Mouse (Mus musculus): ENCODE measurements around the gene Cd24a.

Gene Cd24a

DNA sequence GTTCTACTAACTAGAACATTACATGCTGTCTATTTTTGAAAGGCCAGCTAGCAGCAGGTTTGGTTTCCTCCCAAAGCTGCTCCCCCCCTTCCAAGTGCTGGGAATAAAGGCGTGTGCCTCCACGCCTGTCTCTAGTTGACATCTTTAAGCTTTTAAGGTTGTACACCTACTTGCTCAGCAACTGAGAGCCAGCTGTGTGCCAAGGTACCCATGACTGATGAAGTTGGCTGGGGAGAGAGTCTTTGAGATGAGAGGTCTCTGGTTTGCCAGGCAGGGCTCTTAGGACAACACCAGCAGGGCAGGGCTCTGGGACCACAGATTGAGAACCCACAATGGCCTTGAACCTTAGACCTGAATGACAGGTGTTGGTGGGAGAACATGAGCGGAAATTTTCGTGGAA, 6.5 kb downstream of the Cd24a start:
- no peak for DNase-seq

DNA sequence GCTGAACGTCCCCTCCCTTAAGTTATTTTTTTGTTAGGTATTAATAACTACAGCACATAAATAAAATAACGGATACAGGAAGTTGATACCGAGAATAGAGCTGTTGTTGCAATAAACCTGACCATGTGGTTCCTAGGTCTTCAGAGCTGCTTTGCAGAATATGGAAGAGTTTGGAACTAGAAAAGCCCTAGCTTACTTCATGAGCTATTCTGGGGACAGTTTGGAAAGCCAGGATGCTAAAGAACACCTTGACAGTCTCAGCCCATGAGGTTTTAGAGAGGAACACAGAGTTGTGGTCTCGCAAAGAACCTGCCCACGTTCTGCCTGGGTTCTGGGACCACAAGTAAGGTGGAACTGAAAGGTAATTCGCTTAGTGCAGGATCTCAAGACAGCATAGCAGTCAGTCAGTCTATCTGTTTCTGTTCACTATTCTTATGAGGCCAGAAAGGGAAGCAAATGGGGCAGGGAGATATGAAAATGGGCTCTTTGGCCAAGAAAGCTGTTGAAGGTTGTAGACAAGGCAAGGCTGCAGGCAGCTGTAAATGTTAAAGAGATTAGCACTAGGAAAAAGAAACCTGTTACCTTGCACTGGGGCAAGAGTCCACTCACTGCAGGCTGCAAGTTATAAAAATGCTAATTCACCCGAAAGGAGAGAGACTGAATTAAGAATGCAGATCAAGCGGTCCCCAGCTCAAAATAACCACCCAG, 10.5 kb downstream of the Cd24a start:
- DNase-seq: no peak

DNA sequence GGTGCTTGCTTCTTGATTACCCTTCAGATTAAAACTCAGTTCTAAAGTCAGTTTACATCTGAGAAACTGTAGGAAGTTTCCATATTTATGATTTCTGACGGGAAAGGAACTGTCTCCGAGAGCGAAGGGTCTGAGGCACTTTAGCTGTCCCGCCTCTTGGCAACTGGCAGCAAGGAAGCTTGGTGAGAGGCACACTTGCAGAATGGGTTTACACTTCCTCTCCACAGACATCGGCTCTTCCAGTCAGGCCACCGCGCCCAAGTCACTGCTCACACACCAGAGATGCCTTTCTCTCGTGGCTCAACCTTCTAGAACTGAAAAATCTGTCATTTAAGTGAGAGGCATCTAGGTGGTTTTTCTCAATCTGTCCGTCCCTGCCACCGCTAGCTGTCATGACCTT, 13.4 kb downstream of the Cd24a start:
- no peak for DNase-seq

DNA sequence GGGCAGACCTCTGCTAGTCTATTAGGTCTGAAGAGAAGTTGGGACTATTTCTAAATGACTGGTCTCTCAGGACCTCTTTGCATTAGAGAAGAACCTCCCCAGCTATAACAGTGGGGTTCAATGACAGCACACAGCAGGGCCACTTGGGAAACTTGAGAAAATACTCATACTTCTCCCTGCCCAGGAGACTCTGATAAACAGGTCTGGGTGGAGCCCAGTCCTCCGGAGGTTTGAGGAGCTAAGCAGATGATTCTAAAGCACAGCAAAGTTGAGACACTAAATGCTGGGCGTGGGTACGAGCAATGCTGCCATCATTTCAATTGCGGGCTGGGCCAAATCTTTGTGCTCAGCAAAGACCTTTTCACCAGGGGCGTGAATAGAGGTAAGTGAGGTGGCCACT, 15.1 kb downstream of the Cd24a start:
- DNase-seq: no peak

DNA sequence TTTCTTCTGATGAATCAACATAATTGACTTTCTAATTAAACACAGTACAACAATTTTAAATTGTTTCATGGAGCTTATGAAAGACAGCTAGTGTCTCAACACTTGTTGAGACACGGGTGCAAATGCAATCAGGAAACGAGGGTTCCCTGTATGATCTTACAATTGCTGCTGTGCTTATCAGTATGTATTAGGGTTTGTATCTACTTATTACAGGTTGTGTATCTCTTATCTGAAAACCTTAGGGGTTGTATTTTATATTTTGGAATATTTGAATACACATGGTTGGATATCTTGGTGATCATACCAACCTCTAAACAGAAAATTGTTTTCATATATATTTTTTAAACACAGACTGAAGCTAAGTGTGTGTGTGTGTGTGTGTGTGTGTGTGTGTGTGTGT, 16.1 kb downstream of the Cd24a start:
- no peak for DNase-seq

DNA sequence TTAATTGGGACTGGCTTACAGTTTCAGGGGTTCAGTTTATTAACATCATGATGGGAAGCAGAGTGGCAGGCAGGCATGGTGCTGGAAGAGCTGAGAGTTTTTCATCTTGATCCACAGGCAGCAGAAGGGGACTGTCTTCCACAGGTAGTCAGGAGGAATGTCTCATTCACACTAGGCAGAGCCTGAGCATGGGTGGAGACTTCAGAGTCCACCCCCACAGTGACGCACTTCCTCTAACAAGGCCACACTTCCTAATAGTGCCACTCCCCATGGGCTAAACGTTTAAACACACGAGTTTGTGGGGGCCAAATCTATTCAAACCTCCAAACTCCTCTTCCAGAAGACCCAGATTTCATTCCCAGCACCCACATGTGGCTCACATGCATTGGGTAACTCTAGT, 16.8 kb downstream of the Cd24a start:
- no peak for DNase-seq

DNA sequence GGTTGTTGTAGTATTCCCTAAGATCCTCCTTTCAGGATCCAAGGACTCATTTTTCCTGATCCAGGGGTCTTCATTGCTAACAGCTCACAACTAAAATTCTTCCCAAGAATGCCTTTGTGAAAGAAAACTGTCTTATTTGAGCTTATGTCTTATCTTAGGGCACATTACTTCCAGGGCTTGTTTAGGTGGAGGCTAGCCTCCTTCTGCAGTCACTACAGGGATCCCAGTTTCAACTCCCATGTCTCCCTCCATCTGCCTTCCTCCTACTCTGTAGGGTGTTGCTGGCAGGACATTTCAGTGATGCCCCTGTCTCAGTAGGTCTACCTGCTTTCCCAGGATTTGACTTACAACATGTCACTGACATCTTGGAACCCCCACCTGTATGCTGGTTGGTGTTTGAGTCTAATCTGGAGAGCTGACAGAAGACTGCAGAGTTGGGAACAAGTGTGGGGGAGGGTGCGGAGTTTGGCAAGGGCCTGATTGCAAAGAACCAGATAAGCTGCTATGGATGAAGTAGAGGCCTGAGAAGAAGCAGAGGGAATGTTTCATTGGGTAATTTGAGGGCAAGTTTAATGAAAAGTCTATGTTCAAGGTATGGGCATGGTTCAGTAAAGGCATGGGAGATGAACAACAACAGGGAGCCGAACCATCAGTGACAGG, 20.1 kb downstream of the Cd24a start:
- DNase-seq: no peak

DNA sequence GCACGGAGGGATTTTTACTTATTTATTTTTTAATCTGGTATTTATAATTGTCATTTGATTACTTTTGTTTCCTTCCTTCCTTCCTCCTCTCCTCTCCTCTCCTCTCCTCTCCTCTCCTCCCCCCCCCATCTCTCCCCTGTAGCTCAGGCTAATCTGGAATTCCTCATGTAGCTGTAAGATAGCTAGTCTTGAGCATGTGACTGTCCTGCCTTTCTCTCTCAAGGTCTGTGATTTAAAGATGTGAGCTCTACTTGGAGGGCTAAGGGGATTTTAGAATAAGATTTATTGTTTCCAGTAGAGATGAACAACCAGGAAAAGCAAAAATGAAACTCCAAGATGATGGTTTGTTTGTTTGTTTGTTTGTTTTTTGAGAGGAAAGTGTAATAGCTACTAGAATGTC, 23.0 kb downstream of the Cd24a start:
- DNase-seq: no peak

DNA sequence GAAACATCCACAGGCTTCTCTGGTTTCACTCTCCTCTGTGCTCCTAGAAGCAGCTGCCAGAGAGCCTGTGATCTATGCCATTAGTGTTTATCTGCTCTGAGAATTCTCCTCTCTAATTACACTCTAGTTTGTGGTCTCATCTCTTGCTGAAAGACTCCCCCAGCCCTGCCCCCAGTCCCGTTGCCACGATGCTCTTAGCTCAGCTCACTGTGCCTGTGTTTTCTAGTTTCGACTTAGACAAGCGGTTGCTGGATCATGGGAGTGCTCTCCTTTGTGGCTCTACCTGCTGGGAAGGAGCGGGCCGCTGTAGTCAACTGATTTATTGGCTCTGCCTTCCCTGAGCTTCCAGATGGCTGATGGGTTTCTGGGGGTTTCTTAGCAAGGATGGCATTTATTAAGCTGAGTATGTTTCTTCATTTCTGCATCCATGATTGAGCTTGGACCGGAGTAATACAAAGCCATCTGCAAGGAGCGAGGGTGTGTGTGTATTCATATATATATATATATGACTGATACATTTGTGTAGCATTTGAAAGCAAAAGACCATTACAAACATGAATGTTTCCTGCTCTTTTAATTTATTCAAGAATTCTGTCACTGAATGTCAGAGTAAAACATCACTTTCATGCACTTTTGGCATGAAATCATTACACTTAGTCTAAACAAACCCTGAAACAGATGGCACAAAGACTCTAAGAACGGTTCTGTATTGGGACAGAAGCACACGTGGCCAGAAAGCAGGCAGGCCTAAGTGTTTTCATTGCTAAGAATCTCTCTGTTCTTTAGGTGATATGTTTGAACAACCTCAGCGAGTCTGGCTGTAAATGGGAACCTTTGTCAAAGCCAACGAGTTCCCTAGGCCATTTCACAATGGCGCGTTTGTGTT, 23.7 kb downstream of the Cd24a start:
- no peak for DNase-seq

DNA sequence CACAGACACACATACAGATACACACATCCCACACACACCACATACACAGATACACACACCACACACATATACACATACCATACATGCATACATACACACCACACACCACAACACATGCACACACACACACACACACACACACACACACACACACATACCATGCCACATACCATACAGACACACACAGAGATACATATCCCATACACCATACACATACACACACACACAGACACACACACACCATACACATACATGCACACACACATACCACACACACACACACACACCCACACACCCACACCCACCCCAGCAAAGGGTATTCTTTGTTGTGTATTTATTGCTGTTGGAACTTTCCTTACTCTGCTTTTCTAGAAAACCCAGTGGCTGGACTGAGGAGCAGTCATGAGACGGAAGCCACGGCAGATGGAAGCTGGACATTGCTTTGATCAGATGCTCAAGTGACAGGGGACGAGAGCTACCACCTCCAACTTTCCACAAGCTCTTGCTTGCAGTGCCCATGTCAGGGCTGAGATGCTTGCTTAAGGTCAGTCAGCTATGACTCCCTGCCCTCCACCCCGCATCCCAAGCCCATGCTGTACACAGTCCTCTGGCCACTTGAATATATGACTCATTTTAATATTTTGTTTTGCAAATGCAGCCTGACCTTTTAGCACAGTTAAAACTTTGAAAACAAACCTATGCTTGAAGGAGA, 26.0 kb downstream of the Cd24a start:
- no peak for DNase-seq

DNA sequence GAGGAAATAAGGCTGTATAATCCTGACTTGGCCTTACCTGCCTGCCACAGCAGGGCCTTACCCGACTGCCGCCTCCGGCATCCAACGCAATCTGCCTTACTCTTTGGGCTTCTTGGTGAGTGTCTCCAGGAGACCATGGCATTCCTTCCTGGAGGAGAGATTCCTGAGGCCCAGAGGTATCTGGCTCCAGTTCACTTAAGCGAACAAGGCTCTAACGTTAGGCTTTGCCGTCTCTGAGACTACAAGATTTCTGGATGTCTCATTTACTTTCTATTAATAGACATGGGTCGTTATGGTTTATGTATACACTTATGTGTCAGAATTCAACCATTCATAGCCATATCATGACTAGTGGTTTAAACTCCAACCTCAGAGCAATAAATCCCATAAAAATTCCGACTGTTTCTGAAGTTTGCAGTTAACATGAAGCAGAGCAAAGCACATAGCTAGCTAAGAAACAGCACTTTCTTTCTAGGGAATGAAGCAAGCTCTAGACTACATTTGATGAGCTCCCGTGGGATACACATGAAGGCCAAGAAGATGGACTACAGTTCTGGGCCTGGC, 26.7 kb downstream of the Cd24a start:
- DNase-seq: no peak

DNA sequence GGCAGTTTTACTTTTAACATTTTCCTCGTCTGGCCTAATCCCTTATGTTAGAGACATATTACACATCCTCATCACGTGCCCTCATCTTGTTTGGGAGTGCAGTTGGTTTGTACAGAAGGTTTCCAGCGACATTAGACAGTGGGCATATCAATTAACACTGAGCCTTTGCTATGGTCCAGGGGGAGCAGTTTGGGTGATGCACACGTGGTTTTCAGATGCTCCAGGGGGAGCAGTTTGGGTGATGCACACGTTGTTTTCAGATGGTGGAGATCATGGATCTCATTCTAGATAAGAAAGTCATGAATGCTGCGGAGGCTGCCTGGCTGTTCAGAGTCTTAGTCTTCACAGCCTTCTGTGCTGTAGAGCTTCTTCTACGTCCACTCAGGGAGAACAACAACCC, 27.8 kb downstream of the Cd24a start:
- DNase-seq: no peak

DNA sequence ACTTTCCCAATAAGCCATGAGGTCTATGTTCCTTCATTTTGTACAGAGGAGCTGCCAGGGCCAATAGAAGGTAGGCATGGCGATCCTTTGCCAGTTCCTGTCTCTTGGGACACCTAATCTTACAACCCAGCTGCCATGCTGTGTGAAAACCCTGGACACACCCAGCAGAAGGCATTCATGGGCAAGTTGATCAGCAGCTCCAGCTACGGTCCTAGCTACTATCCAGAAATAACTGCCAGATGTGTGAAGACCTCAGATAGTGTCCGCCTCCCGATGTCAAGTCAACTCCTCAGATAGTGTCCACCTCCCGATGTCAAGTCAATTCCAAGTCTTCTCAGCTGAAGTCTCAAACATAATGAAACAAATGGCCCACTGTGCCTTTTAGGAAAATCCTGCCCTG, 31.4 kb downstream of the Cd24a start:
- DNase-seq: no peak

DNA sequence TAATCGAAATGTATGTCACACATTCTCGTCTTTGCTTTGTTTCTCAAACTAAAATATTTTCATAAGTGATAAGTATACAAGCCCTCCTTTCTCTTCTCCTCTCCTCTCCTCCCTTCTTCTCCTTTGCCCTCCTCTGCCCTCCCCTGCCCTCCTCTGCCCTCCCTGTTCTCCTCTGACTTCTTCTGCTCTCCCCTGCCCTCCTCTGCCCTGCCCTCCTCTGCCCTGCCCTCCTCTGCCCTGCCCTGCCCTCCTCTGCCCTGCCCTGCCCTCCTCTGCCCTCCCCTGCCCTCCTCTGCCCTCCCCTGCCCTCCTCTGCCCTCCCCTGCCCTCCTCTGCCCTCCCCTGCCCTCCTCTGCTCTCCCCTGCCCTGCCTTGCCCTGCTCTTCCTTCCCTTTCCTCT, 31.9 kb downstream of the Cd24a start:
- no peak for DNase-seq

DNA sequence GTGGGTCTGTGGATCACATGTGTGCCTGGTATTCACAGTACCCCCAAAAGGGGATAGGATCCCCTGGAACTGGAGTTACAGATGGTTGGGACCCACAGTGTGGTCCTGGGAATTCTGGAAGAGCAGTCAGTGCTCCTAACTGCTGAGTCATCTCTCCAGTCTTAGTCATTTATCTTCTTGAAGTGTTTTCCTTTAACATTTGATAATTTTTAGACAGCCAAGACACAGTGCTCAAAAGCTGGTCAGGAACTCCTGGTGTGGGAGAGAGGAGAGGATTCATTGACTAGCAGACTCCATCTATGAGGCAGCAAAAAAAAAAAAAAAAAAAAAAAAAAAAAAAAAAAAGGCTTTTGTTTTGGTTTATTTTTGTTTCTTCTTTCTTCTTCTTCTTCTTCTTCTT, 33.0 kb downstream of the Cd24a start:
- DNase-seq: no peak

DNA sequence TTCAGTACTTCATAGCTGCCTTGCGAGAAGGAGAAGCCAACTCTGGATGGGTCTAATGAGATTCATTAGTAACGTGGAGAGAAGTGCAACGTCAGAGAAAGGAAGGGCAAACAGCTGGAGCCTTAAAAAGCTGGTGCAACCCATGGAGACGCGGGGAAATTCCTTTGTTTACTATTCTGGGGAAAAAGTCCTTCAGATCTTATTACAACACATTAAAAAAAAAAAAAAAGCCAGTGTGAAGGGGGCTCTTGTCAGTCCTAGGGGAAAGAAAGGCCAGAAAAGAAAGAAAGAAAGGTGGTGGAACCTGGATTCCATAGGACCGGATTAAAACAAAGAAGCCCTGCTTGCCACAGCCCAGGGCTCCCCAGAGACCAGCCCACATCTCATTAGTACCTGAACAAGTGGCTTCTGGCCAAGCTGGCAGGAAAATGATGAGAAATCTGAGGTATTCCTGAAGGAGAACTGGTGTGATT, 41.0 kb downstream of the Cd24a start:
- no peak for DNase-seq

DNA sequence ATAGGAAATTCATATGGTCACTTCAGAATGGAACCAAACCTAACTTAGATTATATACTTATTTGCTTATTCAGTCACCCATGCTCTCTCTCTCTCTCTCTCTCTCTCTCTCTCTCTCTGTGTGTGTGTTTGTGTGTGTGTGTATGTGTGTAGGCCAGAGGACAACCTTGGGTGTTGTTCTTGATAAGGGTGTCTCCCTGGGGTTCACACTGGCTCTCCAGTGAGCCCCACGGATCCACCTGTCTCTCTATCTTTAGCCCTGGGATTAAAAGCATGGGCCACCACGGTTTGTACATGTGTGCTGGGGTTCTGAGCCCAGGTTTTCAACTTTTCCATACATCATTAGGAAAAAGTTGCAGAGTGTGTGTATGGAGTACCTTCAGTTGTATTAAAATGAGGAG, 41.9 kb downstream of the Cd24a start:
- no peak for DNase-seq

DNA sequence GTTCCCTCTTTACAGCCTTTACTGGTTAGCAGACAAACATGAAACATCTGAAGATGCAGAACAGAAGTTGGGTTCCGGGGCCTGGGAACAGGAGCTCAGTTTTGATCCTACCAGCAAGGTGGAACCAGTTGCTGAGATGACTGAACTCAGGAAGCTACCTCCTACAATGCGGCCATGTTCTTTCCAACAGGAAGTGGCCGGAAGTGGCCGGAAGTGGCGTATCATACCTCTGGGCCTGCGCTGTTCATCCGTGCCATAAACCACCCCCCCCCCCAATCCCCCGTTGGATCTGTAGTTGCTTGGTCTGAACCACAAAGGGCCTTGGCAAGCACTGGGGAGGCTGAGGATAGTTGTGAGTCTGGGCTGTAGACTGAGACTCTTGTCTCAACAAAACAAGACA, 45.4 kb downstream of the Cd24a start:
- DNase-seq: no peak

DNA sequence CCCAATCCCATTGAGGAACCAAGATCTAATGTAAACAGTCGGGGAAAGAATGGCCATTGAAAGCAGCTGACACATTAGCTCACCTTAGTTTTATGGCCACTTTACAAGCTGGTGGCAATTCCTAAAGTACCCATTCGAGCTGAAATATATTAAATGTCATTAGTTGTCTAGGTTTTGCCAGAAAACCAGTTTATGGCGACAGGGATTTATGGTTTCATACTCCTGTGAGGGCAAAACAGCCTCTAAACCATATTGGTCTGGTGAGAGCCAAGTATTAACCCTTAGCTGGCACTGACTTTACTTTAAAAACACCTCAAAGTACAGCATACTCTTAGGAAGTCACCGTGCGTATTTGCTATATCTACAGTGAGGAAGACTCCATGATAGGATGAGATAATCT, 46.3 kb downstream of the Cd24a start:
- DNase-seq: no peak

DNA sequence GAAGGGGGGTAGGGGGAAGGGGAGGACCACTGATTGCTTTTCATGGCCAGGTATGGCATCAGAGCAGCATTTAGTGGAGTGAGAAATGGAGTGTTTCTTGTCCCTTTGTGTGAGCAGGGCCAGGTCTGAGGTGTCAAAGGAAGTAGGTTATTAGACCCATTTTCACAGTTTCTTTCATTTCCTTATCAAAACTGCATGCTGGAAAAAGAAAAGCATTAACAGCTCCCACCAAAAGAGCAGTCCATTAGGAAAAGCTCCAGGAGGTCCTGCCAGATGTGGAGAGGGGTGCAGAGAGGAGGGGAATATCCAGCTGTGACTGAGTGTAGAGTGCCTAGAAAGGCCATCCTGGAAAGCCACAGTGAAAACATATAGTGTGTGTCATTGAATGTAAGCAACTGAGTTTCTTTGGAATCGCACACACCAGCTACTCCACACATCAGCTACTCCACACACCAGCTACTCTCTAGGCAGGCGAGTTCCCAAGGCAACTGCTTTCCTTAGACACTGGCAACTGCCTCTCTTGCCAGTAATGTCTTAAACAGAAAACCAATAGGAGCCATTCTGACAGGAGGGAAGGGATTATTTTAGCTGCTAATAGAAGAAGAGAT, 46.8 kb downstream of the Cd24a start:
- DNase-seq: no peak

DNA sequence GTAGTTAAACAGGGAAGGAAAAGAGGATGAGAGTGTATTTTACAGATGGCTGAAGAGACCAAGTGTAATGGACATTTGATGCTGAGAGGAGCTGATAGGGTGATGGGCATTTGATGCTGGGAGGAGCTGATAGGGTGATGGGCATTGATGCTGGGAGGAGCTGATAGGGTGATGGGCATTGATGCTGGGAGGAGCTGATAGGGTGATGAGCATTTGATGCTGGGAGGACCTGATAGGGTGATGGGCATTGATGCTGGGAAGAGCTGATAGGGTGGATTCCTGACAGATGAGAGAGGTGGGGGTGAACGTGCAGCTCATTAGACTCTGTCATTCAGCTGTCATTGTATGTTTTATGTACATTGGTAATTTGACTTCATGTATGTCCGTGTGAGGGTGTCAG, 47.5 kb downstream of the Cd24a start:
- no peak for DNase-seq

DNA sequence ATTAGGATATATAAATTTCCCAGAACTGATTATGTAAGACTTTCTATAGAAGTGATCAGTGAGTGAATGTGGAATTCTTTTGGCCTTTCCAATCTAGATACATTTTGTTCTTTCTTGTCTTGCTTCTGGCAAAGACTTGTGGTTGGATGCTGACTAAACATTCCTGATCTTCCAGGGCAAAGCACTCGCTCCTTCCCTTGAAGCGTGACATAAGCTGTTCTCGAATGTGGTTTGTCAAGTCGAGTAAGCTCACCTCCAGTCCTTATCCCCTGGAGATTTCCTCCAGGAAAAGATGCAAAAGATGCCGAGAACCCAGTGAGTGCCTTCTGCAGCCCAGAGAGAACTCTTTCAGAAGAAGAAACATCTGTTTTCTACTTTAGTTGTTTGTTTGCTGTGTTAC, 51.1 kb downstream of the Cd24a start:
- no peak for DNase-seq

DNA sequence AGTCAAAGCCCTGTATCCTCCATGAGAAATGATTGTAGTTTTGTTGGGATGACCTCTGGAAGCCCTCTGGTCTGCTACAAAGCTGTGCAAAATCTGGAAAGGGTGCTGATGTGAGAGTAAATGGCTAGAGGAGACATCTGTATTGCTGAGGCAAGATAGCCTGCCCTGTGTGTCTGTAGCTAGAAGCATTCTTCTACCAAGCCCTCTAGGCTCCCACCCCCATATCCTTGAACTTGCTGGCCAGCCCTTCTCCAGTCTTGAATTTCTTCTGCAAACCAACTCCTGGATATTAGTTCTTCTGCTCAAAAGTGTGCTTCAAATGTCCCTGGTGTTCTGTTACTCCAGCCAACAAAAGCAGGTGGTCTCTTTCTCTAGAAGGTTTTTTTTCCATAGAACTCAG, 51.8 kb downstream of the Cd24a start:
- no peak for DNase-seq

All from cerebellum, adult 9-10 months (tissue).